In genomic region chr11:77193941-77194553, GRCm38 (mm10) we compare ENCODE assay signal across 13 mouse cellular contexts. TPM values are rescaled to one million over a fixed set of nuclear protein-coding genes. Genes with fewer than 3 reads are reported as not detected.
DNase-seq lines count a peak whose midpoint lies in the region; ATAC-seq lines count a peak whose summit lies in the region.
"Had no signal": no experiment of that assay in that cellular context is flagged by ENCODE, and none has a peak within 500 bp of the region (broad histone marks: within the 10 kb centered on the region; RNA-seq: fewer than 3 reads in every experiment).

No protein-coding gene starts in this region.

- H3K9ac ChIP-seq in hindbrain, embryonic 13.5 days = no peak overlapping the region
- no peak overlapping the region for H3K9ac ChIP-seq in midbrain, embryonic 12.5 days (replicated peaks)
- H3K9ac ChIP-seq: hindbrain, embryonic 15.5 days had no signal

- H3K4me2 ChIP-seq in hindbrain, embryonic 13.5 days = no peak overlapping the region
- H3K4me2 ChIP-seq in midbrain, embryonic 12.5 days (replicated peaks) = no peak overlapping the region
- H3K4me2 ChIP-seq: hindbrain, embryonic 15.5 days had no signal

- DNase-seq in hindbrain, embryonic 10.5 days (ENCODE audit: low spot score) = peak; percentile 23
- peak; percentile 14 for DNase-seq in embryo, embryonic 11.5 days (ENCODE audit: low read depth, low spot score)
- DNase-seq in kidney, adult 8-10 months = peak; percentile 52 to 69
- no peak for DNase-seq in adipocyte (ENCODE audit: low spot score)
- no peak for DNase-seq in frontal cortex, postnatal 14 days (ENCODE audit: low spot score in 2 of 2)
- DNase-seq in urinary bladder, adult 18-20 months (ENCODE audit: low spot score in 2 of 2) = no peak
- DNase-seq: adrenal gland, postnatal 10 days; cerebellum, adult 9-11 months; gastrocnemius, adult 2 months; thymus, adult 18-20 months had no signal

- no peak overlapping the region for H3K27ac ChIP-seq in hindbrain, embryonic 10.5 days
- H3K27ac ChIP-seq in hindbrain, embryonic 13.5 days = no peak overlapping the region
- H3K27ac ChIP-seq in midbrain, embryonic 12.5 days (replicated peaks) = no peak overlapping the region
- H3K27ac ChIP-seq: gastrocnemius, adult 2 months; hindbrain, embryonic 15.5 days had no signal

- no peaks in the 10 kb centered on the region for H3K9me3 ChIP-seq in hindbrain, embryonic 10.5 days
- H3K9me3 ChIP-seq in hindbrain, embryonic 13.5 days = no peaks in the 10 kb centered on the region
- no peaks in the 10 kb centered on the region for H3K9me3 ChIP-seq in midbrain, embryonic 12.5 days
- H3K9me3 ChIP-seq: hindbrain, embryonic 15.5 days had no signal

- H3K4me3 ChIP-seq in hindbrain, embryonic 10.5 days = no peak overlapping the region
- no peak overlapping the region for H3K4me3 ChIP-seq in hindbrain, embryonic 13.5 days
- H3K4me3 ChIP-seq in midbrain, embryonic 12.5 days = no peak overlapping the region
- H3K4me3 ChIP-seq: gastrocnemius, adult 2 months; hindbrain, embryonic 15.5 days had no signal

- H3K4me1 ChIP-seq in hindbrain, embryonic 10.5 days (replicated peaks) = peaks cover 17% of the 10 kb centered on the region
- H3K4me1 ChIP-seq in hindbrain, embryonic 13.5 days (replicated peaks) = no peaks in the 10 kb centered on the region; the same call in 1 of the 2 replicates
- peaks cover 10% of the 10 kb centered on the region for H3K4me1 ChIP-seq in midbrain, embryonic 12.5 days
- H3K4me1 ChIP-seq: hindbrain, embryonic 15.5 days had no signal

- no peaks in the 10 kb centered on the region for H3K27me3 ChIP-seq in hindbrain, embryonic 10.5 days (ENCODE audit: insufficient read depth, poor library complexity, severe bottlenecking)
- H3K27me3 ChIP-seq in hindbrain, embryonic 13.5 days = 0 out of 2 replicates have a peak, but pooled peaks cover 7% of the 10 kb centered on the region
- peaks cover 38% of the 10 kb centered on the region for H3K27me3 ChIP-seq in midbrain, embryonic 12.5 days
- H3K27me3 ChIP-seq: hindbrain, embryonic 15.5 days had no signal

- no peaks in the 10 kb centered on the region for H3K36me3 ChIP-seq in hindbrain, embryonic 10.5 days
- no peaks in the 10 kb centered on the region for H3K36me3 ChIP-seq in hindbrain, embryonic 13.5 days
- no peaks in the 10 kb centered on the region for H3K36me3 ChIP-seq in midbrain, embryonic 12.5 days
- H3K36me3 ChIP-seq: hindbrain, embryonic 15.5 days had no signal

- 49% methylated on average over 6 of the region's 6 CpGs for WGBS in hindbrain, embryonic 10.5 days
- 33% methylated on average over 6 of the region's 6 CpGs for WGBS in hindbrain, embryonic 13.5 days
- WGBS in midbrain, embryonic 12.5 days = 19% methylated on average over 6 of the region's 6 CpGs

- ATAC-seq in hindbrain, embryonic 13.5 days (ENCODE audit: low FRiP score) = no peak
- 0 out of 2 replicates have a peak, but pooled peaks have one; percentile 34 for ATAC-seq in midbrain, embryonic 12.5 days (ENCODE audit: low FRiP score, low read depth)

RNA-seq across cellular contexts. Expression of gene Efcab5, which starts 5.3 kb away (rescaled TPM):
- polyA plus RNA-seq in hindbrain, embryonic 10.5 days (2016; fragmentation: Nextera tagmentation; extraction: Ambion mirVana) = 0.22 and 0.27 TPM in 2 replicates
- polyA plus RNA-seq in hindbrain, embryonic 13.5 days (2015; fragmentation: Nextera tagmentation; extraction: Ambion mirVana) = 0.62 and 0.71 TPM in 2 replicates
- polyA plus RNA-seq in midbrain, embryonic 12.5 days (2016; fragmentation: Nextera tagmentation; extraction: Ambion mirVana) = 0.75 and 0.97 TPM in 2 replicates

RNA-seq across cellular contexts. Expression of gene Ssh2, which starts 22.0 kb away (rescaled TPM):
- polyA plus RNA-seq in hindbrain, embryonic 10.5 days (2016; fragmentation: Nextera tagmentation; extraction: Ambion mirVana) = 9.0 and 10.1 TPM in 2 replicates
- 16.4 and 17.9 TPM in 2 replicates for polyA plus RNA-seq in hindbrain, embryonic 13.5 days (2015; fragmentation: Nextera tagmentation; extraction: Ambion mirVana)
- 15.1 and 18.9 TPM in 2 replicates for polyA plus RNA-seq in midbrain, embryonic 12.5 days (2016; fragmentation: Nextera tagmentation; extraction: Ambion mirVana)

Comparison
In these comparisons a context has a peak if more than half of its experiments do, and no peak if none do; other contexts are left out.
1. DNase-seq: peak in hindbrain, embryonic 10.5 days (single experiment), embryo, embryonic 11.5 days (single experiment) and kidney, adult 8-10 months (2 of 2); none in adipocyte (single experiment), frontal cortex, postnatal 14 days (0 of 2) and urinary bladder, adult 18-20 months (0 of 2).